Mouse (Mus musculus): ENCODE data around the gene Gm10271. TPM values are rescaled to one million over a fixed set of nuclear protein-coding genes. Genes with fewer than 3 reads are reported as not detected.

The Gm10271 gene
- not detected in 2 replicates for polyA plus RNA-seq (2015; fragmentation: Nextera tagmentation; extraction: Ambion mirVana)

- DNase-seq (ENCODE audit: low spot score) = no peak
Measured at GRCm38 (mm10) chr10:116972509-116972908, at the start of gene Gm10271. Gene Gm10271 (minus strand): TSS chr10:116972609.

GRCm38 (mm10) chr10:117021020-117021754, 48.8 kb upstream of the Gm10271 start:
- DNase-seq (ENCODE audit: low spot score) = no peak

- DNase-seq (ENCODE audit: low spot score) = no peak
Measured at GRCm38 (mm10) chr10:117018281-117018840, 46.0 kb upstream of the Gm10271 start.

GRCm38 (mm10) chr10:117014565-117014964, 42.2 kb upstream of the Gm10271 start:
- DNase-seq (ENCODE audit: low spot score) = no peak

GRCm38 (mm10) chr10:117013689-117014390, 41.4 kb upstream of the Gm10271 start:
- no peak for DNase-seq (ENCODE audit: low spot score)

- no peak for DNase-seq (ENCODE audit: low spot score)
Measured at GRCm38 (mm10) chr10:117011047-117011446, 38.6 kb upstream of the Gm10271 start.

GRCm38 (mm10) chr10:117009691-117010090, 37.3 kb upstream of the Gm10271 start:
- no peak for DNase-seq (ENCODE audit: low spot score)

GRCm38 (mm10) chr10:117005707-117006464, 33.5 kb upstream of the Gm10271 start:
- DNase-seq (ENCODE audit: low spot score) = no peak

GRCm38 (mm10) chr10:117004695-117005094, 32.3 kb upstream of the Gm10271 start:
- DNase-seq (ENCODE audit: low spot score) = no peak

GRCm38 (mm10) chr10:117000975-117001374, 28.6 kb upstream of the Gm10271 start:
- no peak for DNase-seq (ENCODE audit: low spot score)

GRCm38 (mm10) chr10:116998716-116999455, 26.5 kb upstream of the Gm10271 start:
- DNase-seq (ENCODE audit: low spot score) = no peak

- no peak for DNase-seq (ENCODE audit: low spot score)
Measured at GRCm38 (mm10) chr10:116996236-116996600, 23.8 kb upstream of the Gm10271 start.

- no peak for DNase-seq (ENCODE audit: low spot score)
Measured at GRCm38 (mm10) chr10:116995584-116996235, 23.3 kb upstream of the Gm10271 start.

- no peak for DNase-seq (ENCODE audit: low spot score)
Measured at GRCm38 (mm10) chr10:116995162-116995561, 22.8 kb upstream of the Gm10271 start.

- DNase-seq (ENCODE audit: low spot score) = no peak
Measured at GRCm38 (mm10) chr10:116993971-116994370, 21.6 kb upstream of the Gm10271 start.

- DNase-seq (ENCODE audit: low spot score) = no peak
Measured at GRCm38 (mm10) chr10:116986264-116987082, 14.1 kb upstream of the Gm10271 start, which contains the start of gene Best3. Gene Best3 (plus strand): TSS chr10:116986314.

- no peak for DNase-seq (ENCODE audit: low spot score)
Measured at GRCm38 (mm10) chr10:116984836-116985235, 12.4 kb upstream of the Gm10271 start.

GRCm38 (mm10) chr10:116982526-116982925, 10.1 kb upstream of the Gm10271 start:
- no peak for DNase-seq (ENCODE audit: low spot score)

- DNase-seq (ENCODE audit: low spot score) = peak; percentile 40
Measured at GRCm38 (mm10) chr10:116980888-116981287, 8.5 kb upstream of the Gm10271 start.
